Mouse (Mus musculus): ENCODE results near the gene Aldh18a1.

GRCm38 (mm10) chr19:40555136-40555535, 33.1 kb downstream of the Aldh18a1 start:
- TF ChIP-seq CTCF (IDR thresholded peaks at IDR 0.05; ENCODE audit: control insufficient read depth, insufficient read depth, insufficient read length) (no peak), FOSL1 (IDR thresholded peaks at IDR 0.05; ENCODE audit: insufficient read depth, low read length, poor library complexity, severe bottlenecking) (no peak), MYOD1 (IDR thresholded peaks at IDR 0.05; ENCODE audit: control insufficient read depth, insufficient read length, low read depth) (no peak), CEBPB (IDR thresholded peaks at IDR 0.05; ENCODE audit: low read depth) (no peak), USF1 (IDR thresholded peaks at IDR 0.05; ENCODE audit: low read depth) (no peak), MAX (IDR thresholded peaks at IDR 0.05) (no peak), MYOG (IDR thresholded peaks at IDR 0.05; ENCODE audit: control insufficient read depth, extremely low read depth, insufficient read length) (no peak)
